Mouse (Mus musculus) midbrain, embryonic 10.5 days (tissue): ENCODE results near the gene Glp2r. TPM values are rescaled to one million over a fixed set of nuclear protein-coding genes. Genes with fewer than 3 reads are reported as not detected.

Experiments used
- DNase-seq: peaks from one replicate; pipeline ENCODE4 v3.0.0-alpha.2; 2017; ENCODE audit warnings: low spot score
- H3K27ac ChIP-seq: fragments of 300-500 bp; sonication (generic); replicated peaks from 2 replicates; pipeline ENCODE4 v1.5.1; 2016; ENCODE audit warnings: mild to moderate bottlenecking
- H3K27me3 ChIP-seq: fragments of 300-500 bp; sonication (generic); 2 replicates; pipeline ENCODE4 v1.6.1; 2016; ENCODE audit warnings: low read depth, mild to moderate bottlenecking; ENCODE audit not compliant: poor library complexity, severe bottlenecking
- H3K36me3 ChIP-seq: fragments of 300-500 bp; sonication (generic); 2 replicates; pipeline ENCODE4 v1.6.1; 2016; ENCODE audit warnings: mild to moderate bottlenecking, moderate library complexity
- H3K4me1 ChIP-seq: fragments of 300-500 bp; sonication (generic); 2 replicates; pipeline ENCODE4 v1.6.1; 2016
- H3K4me3 ChIP-seq: fragments of 300-500 bp; sonication (generic); 2 replicates; pipeline ENCODE4 v1.5.1; 2016; ENCODE audit warnings: mild to moderate bottlenecking, moderate library complexity
- H3K9me3 ChIP-seq: fragments of 300-500 bp; sonication (generic); replicated peaks from 2 replicates; pipeline ENCODE4 v1.6.1; 2016; ENCODE audit warnings: mild to moderate bottlenecking
- WGBS: fragments of 180-500 bp; shearing (Covaris S2); methylation state at CpG from one replicate; pipeline ENCODE4 v1.1.7; 2016; 5-methylcytosine and 5-hydroxymethylcytosine counted together
- polyA plus RNA-seq: library from polyadenylated mRNA; unstranded; fragments of >200 nt; fragmentation: Nextera tagmentation; extraction: Ambion mirVana; gene quantifications from 2 replicates; pipeline ENCODE4 v1.2.1, GENCODE M21; 2016

Gene Glp2r
- polyA plus RNA-seq, 1 experiment from 2014 or later, result not detected

DNA sequence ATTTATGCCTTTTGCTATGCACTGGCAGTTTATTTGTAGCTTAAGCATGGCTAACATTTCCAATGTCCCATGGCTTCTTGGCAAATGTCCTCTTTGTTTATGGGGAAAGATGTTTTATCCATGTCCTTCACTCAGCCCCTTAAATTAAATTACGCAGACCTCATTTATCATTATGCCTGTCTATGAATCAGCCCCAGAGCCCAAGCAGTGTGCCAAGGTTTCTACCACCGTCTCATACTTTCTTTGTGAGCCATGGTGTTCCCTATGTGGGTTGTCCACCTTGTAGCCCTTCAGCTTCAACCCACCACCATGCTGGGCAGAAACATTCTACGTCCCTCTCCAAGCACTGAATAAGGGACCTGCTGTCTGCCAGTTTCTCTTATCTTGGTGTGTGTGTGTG, 132.6 kb downstream of the Glp2r start:
- Histone ChIP-seq H3K36me3 (no peaks in the 10 kb centered on the region), H3K4me1 (0 out of 2 replicates have a peak, but pooled peaks cover 7% of the 10 kb centered on the region), H3K4me3 (no peak overlapping the region), H3K27ac (no peak overlapping the region), H3K9me3 (no peaks in the 10 kb centered on the region), H3K27me3 (no peaks in the 10 kb centered on the region)
- no peak for DNase-seq
- 93% methylated on average over 3 of the region's 3 CpGs for WGBS

GRCm38 (mm10) chr11:67636905-67637586, 133.9 kb downstream of the Glp2r start:
- Histone ChIP-seq H3K27ac (no peak overlapping the region), H3K36me3 (no peaks in the 10 kb centered on the region), H3K9me3 (no peaks in the 10 kb centered on the region), H3K4me3 (no peak overlapping the region), H3K4me1 (0 out of 2 replicates have a peak, but pooled peaks cover 7% of the 10 kb centered on the region), H3K27me3 (no peaks in the 10 kb centered on the region)
- WGBS, result 58% methylated on average over 6 of the region's 6 CpGs
- no peak for DNase-seq

GRCm38 (mm10) chr11:67636201-67636600, 134.8 kb downstream of the Glp2r start:
- 0 out of 2 replicates have a peak, but pooled peaks cover 7% of the 10 kb centered on the region for H3K4me1 ChIP-seq
- no peak for DNase-seq
- no peak overlapping the region for H3K4me3 ChIP-seq
- H3K27ac ChIP-seq, result no peak overlapping the region
- H3K36me3 ChIP-seq, result no peaks in the 10 kb centered on the region
- H3K9me3 ChIP-seq, result no peaks in the 10 kb centered on the region
- no peaks in the 10 kb centered on the region for H3K27me3 ChIP-seq
- WGBS, result 76% methylated on average over 4 of the region's 4 CpGs

- 83% methylated on average over 3 of the region's 3 CpGs for WGBS
- H3K4me1 ChIP-seq, result 0 out of 2 replicates have a peak, but pooled peaks cover 7% of the 10 kb centered on the region
- H3K27me3 ChIP-seq, result no peaks in the 10 kb centered on the region
- DNase-seq, result no peak
- H3K27ac ChIP-seq, result no peak overlapping the region
- H3K9me3 ChIP-seq, result no peaks in the 10 kb centered on the region
- no peaks in the 10 kb centered on the region for H3K36me3 ChIP-seq
- H3K4me3 ChIP-seq, result no peak overlapping the region
Measured at GRCm38 (mm10) chr11:67633620-67634229, 137.2 kb downstream of the Glp2r start.

DNA sequence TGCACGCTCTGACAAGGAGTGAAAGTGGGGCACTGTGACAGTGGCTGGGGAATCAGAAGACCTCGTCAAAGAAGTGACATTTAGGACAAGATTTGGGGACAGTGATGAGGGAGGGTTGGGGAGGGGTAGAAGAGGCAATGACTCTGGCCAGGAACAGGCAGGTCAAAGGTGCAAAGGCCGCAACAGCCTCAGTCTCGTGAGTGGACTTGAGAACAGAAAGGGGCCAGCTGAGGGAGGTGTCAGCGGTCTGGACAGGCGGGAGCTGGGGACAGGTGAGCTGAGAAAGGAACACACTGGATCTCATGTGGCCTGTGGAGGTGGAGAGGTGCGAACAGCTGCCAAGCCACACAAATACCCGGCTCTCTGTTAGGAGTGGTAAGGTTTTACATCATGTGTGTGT, 138.0 kb downstream of the Glp2r start:
- Histone ChIP-seq H3K27ac (no peak overlapping the region), H3K9me3 (no peaks in the 10 kb centered on the region), H3K27me3 (no peaks in the 10 kb centered on the region), H3K4me1 (0 out of 2 replicates have a peak, but pooled peaks cover 7% of the 10 kb centered on the region), H3K4me3 (no peak overlapping the region), H3K36me3 (no peaks in the 10 kb centered on the region)
- 80% methylated on average over 8 of the region's 8 CpGs for WGBS
- DNase-seq, result no peak

GRCm38 (mm10) chr11:67628522-67628921, 142.4 kb downstream of the Glp2r start:
- H3K36me3 ChIP-seq, result no peaks in the 10 kb centered on the region
- no peaks in the 10 kb centered on the region for H3K9me3 ChIP-seq
- 89% methylated on average over 2 of the region's 2 CpGs for WGBS
- no peak overlapping the region for H3K27ac ChIP-seq
- no peaks in the 10 kb centered on the region for H3K4me1 ChIP-seq
- DNase-seq, result no peak
- no peak overlapping the region for H3K4me3 ChIP-seq
- no peaks in the 10 kb centered on the region for H3K27me3 ChIP-seq

GRCm38 (mm10) chr11:67627179-67627578, 143.8 kb downstream of the Glp2r start:
- no peaks in the 10 kb centered on the region for H3K9me3 ChIP-seq
- DNase-seq, result no peak
- WGBS, result 86% methylated on average over 7 of the region's 7 CpGs

DNA sequence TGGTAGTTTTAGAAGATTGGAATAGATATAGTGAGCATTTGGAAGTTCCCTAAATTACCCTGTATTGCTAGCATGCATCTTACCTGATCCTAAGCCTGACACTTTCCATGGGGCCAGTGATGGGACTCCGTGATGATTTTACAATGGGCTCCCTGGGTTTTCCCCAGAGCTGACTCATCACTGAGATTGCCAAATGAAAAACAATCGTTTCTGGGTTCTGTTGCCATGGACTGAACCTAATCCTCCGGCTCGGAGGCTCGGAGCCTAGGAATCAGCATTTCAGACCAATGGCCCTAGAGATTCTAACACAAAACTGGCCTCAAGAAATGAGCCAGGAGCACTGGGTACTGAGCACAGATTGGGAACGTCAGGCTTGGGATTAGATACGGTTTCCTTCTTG, 148.6 kb downstream of the Glp2r start:
- WGBS, result 87% methylated on average over 7 of the region's 7 CpGs
- Histone ChIP-seq H3K9me3 (no peaks in the 10 kb centered on the region), H3K36me3 (no peaks in the 10 kb centered on the region), H3K4me1 (no peaks in the 10 kb centered on the region), H3K27me3 (no peaks in the 10 kb centered on the region), H3K27ac (no peak overlapping the region), H3K4me3 (no peak overlapping the region)
- DNase-seq, result no peak

More at GRCm38 (mm10) chr11:67627179-67627578, 143.8 kb downstream of the Glp2r start:
- Histone ChIP-seq H3K27ac (no peak overlapping the region), H3K4me1 (no peaks in the 10 kb centered on the region), H3K36me3 (no peaks in the 10 kb centered on the region), H3K4me3 (no peak overlapping the region), H3K27me3 (no peaks in the 10 kb centered on the region)

DNA sequence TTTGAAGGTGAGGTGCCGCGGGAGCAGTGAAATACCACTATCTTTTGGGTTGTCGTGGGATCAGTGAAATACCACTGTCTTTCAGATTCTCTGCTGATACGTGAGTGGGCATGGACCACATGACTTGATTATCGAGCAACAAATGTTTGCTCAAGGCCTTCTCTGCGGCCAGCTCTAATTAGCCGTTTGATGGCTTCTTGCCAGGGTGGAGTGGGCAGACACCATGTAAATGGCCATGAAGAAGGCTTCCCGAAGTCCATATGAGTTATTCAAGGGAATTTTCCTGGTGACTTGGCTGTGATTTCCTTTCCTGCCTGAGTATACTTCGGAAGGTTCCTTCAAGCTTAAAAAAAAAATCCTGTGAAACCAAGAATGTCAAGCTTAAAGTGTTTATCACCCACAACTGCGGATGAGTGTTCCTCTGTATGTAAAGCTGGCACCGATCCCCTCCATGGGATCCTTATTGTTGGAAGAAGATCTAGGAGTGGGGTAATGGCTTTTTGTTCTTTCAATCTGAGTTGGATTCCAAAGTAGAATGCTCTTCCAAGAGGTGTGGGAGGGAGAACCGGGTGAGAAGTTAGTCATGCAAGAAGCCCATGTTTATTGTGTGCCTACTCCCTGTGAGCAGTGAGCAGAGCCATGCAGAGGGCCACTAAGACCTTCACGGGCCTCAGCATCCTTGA, 154.3 kb downstream of the Glp2r start:
- DNase-seq, result no peak
- 90% methylated on average over 13 of the region's 13 CpGs for WGBS
- H3K36me3 ChIP-seq, result no peaks in the 10 kb centered on the region
- no peak overlapping the region for H3K4me3 ChIP-seq
- H3K9me3 ChIP-seq, result no peaks in the 10 kb centered on the region
- H3K27me3 ChIP-seq, result no peaks in the 10 kb centered on the region
- H3K27ac ChIP-seq, result no peak overlapping the region
- H3K4me1 ChIP-seq, result no peaks in the 10 kb centered on the region

- Histone ChIP-seq H3K27ac (no peak overlapping the region), H3K36me3 (no peaks in the 10 kb centered on the region), H3K4me3 (no peak overlapping the region), H3K9me3 (no peaks in the 10 kb centered on the region), H3K4me1 (no peaks in the 10 kb centered on the region), H3K27me3 (no peaks in the 10 kb centered on the region)
- 86% methylated on average over 9 of the region's 9 CpGs for whole genome bisulfite sequencing
- DNase-seq, result no peak
Measured at GRCm38 (mm10) chr11:67612158-67612839, 158.7 kb downstream of the Glp2r start.
